Mouse (Mus musculus) hindbrain, postnatal 0 days (tissue): ENCODE measurements at regions not wholly inside any gene's neighbourhood (a gene's known extent, or its start where the extent isn't known, plus 50 kb on each side); places are given as distances from the start of the nearest gene placed in this dataset.
"Not testable (repeated sequence)": the region's sequence is repeated elsewhere in the genome, so short reads cannot be mapped to it uniquely, and the experiment has no call there.

ENCODE experiments used
- ATAC-seq: fragments of 200-750 bp; cut with Nextera tagmentation; 2 replicates; pipeline ENCODE4 v1.8.0; 2017; ENCODE audit warnings: mild to moderate bottlenecking, moderate TSS enrichment, moderate library complexity
- DNase-seq: peaks from one replicate; pipeline ENCODE4 v3.0.0-alpha.2; 2015; ENCODE audit warnings: low spot score
- H3K27ac ChIP-seq: fragments of 300-500 bp; sonication (generic); 2 replicates; pipeline ENCODE4 v1.5.1; 2014; ENCODE audit warnings: mild to moderate bottlenecking
- H3K27me3 ChIP-seq: fragments of 300-500 bp; sonication (generic); 2 replicates; pipeline ENCODE4 v1.6.1; 2014; ENCODE audit warnings: low read length, mixed read lengths; ENCODE audit not compliant: insufficient read depth
- H3K36me3 ChIP-seq: fragments of 300-500 bp; sonication (generic); 2 replicates; pipeline ENCODE4 v1.6.1; 2014; ENCODE audit warnings: low read length, mixed read lengths; ENCODE audit not compliant: insufficient read depth
- H3K4me1 ChIP-seq: fragments of 300-500 bp; sonication (generic); 2 replicates; pipeline ENCODE4 v1.6.1; 2014; ENCODE audit warnings: antibody characterized with exemption, low read length, mixed read lengths; ENCODE audit not compliant: insufficient read depth
- H3K4me2 ChIP-seq: fragments of 300-500 bp; sonication (generic); 2 replicates; pipeline ENCODE4 v1.6.1; 2014; ENCODE audit warnings: low read depth, mild to moderate bottlenecking, low read length, moderate library complexity, mixed read lengths
- H3K4me3 ChIP-seq: fragments of 300-500 bp; sonication (generic); 2 replicates; pipeline ENCODE4 v1.5.1; 2014; ENCODE audit warnings: low read length
- H3K9ac ChIP-seq: fragments of 300-500 bp; sonication (generic); replicated peaks from 2 replicates; pipeline ENCODE4 v1.6.1; 2014; ENCODE audit warnings: mild to moderate bottlenecking, low read length, moderate library complexity, mixed read lengths
- H3K9me3 ChIP-seq: fragments of 300-500 bp; sonication (generic); 2 replicates; pipeline ENCODE4 v1.6.1; 2016; ENCODE audit warnings: low read length, mixed read lengths
- CTCF ChIP-seq: IDR thresholded peaks from 2 replicates; pipeline ENCODE4 v1.5.1; 2016; ENCODE audit warnings: antibody characterized with exemption, control low read depth, low read depth
- WGBS: fragments of 180-500 bp; shearing (Covaris S2); extraction: QIAGEN DNeasy Blood & Tissue Kit; methylation state at CpG from one replicate; pipeline ENCODE4 v1.1.7; 2014; 5-methylcytosine and 5-hydroxymethylcytosine counted together

DNA sequence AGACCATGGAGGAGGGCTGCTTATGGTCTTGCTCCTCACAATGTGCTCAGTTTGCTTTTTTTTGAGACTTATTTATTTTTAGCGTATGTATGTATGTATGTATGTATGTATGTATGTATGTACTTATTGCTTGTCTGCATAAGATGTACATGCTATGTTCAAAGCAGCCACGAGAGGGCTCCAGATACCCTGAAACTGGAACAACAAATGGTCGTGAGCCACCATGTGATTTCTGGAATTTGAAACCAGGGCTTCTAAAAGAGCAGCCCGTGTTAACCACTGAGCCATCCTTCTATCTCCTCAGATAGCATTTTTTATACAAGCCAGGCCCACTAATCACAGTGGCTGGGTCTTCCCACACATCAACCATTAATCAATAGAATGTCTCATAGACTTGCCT lies 611.2 kb downstream of the 5730507C01Rik start:
- no peak for TF ChIP-seq CTCF
- H3K4me1 ChIP-seq = no peaks in the 10 kb centered on the region
- 68% methylated on average over 4 of the region's 4 CpGs for WGBS
- H3K27ac ChIP-seq = no peak overlapping the region
- H3K36me3 ChIP-seq = no peaks in the 10 kb centered on the region
- peaks cover 5% of the 10 kb centered on the region; the same call in 1 of the 2 replicates for H3K9me3 ChIP-seq
- H3K9ac ChIP-seq = no peak overlapping the region
- H3K4me3 ChIP-seq = no peak overlapping the region
- H3K4me2 ChIP-seq = no peak overlapping the region
- H3K27me3 ChIP-seq = no peaks in the 10 kb centered on the region
- DNase-seq (no peak), ATAC-seq (no peak)

DNA sequence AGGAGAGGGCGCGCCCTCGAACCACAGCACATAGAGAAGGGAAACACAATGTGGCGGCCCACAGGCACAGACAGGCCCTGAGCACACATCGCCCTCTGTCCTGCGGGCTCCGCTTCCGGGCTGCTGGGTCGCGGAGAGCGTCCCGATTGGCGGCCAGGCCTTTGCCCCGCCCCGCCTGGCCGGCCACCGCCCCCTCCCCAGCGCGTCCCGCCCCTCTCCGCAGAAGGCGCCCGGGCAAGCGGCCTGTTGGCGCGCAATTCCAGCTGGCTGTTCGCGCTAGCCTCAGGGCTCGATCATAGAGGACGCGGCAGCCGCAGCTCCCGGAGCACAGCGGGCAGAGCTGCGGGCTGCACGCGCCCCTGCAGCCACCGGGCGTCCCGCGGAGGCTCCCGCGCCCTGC lies 661.3 kb downstream of the 5730507C01Rik start:
- H3K27me3 ChIP-seq = no peaks in the 10 kb centered on the region
- no peak overlapping the region for H3K4me2 ChIP-seq
- ATAC-seq (no peak), DNase-seq (no peak)
- no peaks in the 10 kb centered on the region for H3K4me1 ChIP-seq
- no peak overlapping the region for H3K4me3 ChIP-seq
- no peak overlapping the region for H3K9ac ChIP-seq
- H3K9me3 ChIP-seq = 0 out of 2 replicates have a peak, but pooled peaks cover 6% of the 10 kb centered on the region
- 27% methylated on average over 30 of the region's 43 CpGs for WGBS
- no peaks in the 10 kb centered on the region for H3K36me3 ChIP-seq
- no peak for TF ChIP-seq CTCF
- H3K27ac ChIP-seq = no peak overlapping the region

DNA sequence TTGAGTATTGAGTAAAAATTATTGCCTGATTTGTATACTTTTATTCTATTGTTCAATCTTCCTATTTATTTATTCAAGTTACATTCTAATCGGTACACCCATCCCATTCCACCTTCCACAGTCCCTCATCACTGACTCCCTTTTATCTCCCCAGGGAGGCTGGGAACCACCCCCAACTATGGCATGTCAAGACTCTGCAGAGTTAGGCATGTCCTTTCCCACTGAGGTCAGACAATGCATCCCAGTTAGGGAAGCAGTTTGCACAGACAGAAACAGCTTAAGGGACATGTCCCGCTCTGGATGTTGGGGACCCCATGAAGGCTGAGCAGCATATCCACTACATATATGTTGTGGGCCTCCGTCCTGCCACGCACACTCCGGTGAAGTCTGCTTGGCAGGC lies 678.1 kb downstream of the 5730507C01Rik start:
- H3K27ac ChIP-seq = no peak overlapping the region
- H3K9ac ChIP-seq = no peak overlapping the region
- ATAC-seq (no peak), DNase-seq (no peak)
- H3K27me3 ChIP-seq = no peaks in the 10 kb centered on the region
- H3K4me2 ChIP-seq = no peak overlapping the region
- H3K36me3 ChIP-seq = no peaks in the 10 kb centered on the region
- TF ChIP-seq CTCF = no peak
- no peak overlapping the region for H3K4me3 ChIP-seq
- no peaks in the 10 kb centered on the region for H3K4me1 ChIP-seq
- H3K9me3 ChIP-seq = 0 out of 2 replicates have a peak, but pooled peaks cover 5% of the 10 kb centered on the region
- WGBS = 93% methylated on average over 5 of the region's 5 CpGs

DNA sequence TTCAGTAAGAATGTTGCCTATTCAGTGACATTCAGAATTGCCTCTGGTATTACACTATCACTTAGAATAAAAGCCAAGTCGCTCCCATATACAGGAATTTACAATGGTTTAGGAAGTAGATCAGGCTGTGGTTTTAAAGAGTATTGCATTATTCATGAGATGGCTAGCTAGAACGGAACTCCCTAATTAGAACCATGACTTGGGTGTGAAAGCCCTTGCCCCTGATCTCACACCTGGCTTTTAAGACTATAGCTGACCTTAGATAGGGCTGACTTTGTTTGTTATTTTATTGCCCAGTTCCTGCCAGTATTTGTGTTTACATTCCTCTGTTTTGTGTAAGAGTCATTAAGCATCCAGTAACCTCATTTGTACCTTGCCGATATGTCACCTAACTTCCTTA lies 678.7 kb downstream of the 5730507C01Rik start:
- not testable (repeated sequence) for H3K9me3 ChIP-seq, H3K4me1 ChIP-seq, H3K4me3 ChIP-seq, H3K27me3 ChIP-seq, H3K4me2 ChIP-seq, ATAC-seq, H3K9ac ChIP-seq, DNase-seq, H3K36me3 ChIP-seq, H3K27ac ChIP-seq
- WGBS = 83% methylated on average over 3 of the region's 3 CpGs

DNA sequence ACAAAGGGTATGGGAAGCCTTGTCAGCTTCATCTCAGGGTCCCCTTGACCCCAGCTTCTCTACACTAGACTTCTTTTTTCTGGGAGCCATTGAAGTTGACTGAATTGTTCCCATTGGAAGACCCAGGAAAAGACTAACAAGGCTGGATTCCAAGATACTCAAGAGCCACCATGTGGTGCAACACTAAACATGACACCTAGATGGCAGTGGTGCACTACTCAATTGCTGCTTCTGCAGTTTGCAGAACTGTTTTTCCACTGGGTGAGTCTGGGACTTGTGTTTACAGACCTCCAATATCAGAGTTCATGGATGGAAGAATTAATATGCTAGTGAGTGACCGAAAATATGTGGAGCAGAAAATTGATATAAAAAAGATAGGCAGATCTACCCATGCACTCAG lies 709.7 kb downstream of the 5730507C01Rik start:
- 100% methylated on average over 1 of the region's 1 CpGs for WGBS
- ATAC-seq, H3K9ac ChIP-seq, H3K4me3 ChIP-seq, H3K27ac ChIP-seq, H3K36me3 ChIP-seq, H3K4me1 ChIP-seq, DNase-seq, H3K27me3 ChIP-seq, H3K4me2 ChIP-seq, H3K9me3 ChIP-seq: not testable (repeated sequence)

DNA sequence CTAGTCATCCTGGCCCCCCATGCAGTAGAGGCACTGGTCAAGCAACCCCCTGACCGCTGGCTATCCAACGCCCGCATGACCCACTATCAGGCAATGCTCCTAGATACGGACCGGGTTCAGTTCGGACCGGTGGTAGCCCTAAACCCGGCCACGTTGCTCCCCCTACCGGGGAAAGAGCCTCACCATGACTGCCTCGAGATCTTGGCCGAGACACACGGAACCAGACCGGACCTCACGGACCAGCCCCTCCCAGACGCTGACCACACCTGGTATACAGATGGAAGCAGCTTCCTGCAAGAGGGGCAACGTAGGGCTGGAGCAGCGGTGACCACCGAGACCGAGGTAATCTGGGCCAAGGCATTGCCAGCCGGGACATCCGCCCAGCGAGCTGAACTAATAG lies 707.6 kb upstream of the Gm21863 start:
- not testable (repeated sequence) for DNase-seq, H3K9me3 ChIP-seq, H3K4me3 ChIP-seq, ATAC-seq, H3K27ac ChIP-seq, H3K4me2 ChIP-seq, H3K9ac ChIP-seq, H3K36me3 ChIP-seq, H3K27me3 ChIP-seq, H3K4me1 ChIP-seq
- 92% methylated on average over 20 of the region's 23 CpGs for WGBS

DNA sequence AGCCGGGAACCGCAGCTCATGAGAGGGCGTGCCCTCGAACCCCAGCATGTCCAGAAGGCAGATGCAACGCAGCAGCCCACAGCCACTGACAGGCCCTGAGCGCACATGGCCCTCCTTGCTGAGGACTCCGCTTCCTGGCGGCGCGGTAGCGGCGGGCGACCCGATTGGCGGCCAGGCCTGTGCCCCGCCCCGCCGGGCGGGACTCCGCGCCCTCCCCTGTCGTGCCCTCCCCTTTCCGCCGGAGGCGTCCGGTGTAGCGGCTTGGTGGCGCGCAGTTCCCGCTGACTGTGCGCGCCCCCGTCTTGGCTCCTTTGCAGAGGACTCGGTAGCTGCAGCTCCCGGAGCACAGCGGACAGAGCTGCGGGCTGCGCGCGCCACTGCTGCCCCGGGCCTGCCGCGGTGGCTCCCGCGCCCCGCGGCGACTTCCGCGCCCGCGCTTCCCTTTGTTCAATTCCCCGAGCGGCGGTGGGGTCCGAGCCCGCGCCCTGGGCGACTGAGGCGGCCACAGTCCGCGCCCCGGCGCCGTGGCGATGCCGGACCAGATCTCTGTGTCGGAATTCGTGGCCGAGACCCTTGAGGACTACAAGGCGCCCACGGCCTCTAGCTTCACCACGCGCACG lies 665.9 kb upstream of the Gm21863 start:
- H3K36me3 ChIP-seq, H3K4me1 ChIP-seq, H3K27ac ChIP-seq, H3K27me3 ChIP-seq, H3K9ac ChIP-seq, H3K9me3 ChIP-seq: not testable (repeated sequence)
- peak; percentile 53 for DNase-seq
- Histone ChIP-seq H3K4me2 (peak overlapping the region; percentile 3; the same call in 1 of the 2 replicates), H3K4me3 (peak overlapping the region; percentile 31)
- WGBS = 7% methylated on average over 56 of the region's 75 CpGs
- ATAC-seq = peak; percentile 56; the same call in 1 of the 2 replicates

DNA sequence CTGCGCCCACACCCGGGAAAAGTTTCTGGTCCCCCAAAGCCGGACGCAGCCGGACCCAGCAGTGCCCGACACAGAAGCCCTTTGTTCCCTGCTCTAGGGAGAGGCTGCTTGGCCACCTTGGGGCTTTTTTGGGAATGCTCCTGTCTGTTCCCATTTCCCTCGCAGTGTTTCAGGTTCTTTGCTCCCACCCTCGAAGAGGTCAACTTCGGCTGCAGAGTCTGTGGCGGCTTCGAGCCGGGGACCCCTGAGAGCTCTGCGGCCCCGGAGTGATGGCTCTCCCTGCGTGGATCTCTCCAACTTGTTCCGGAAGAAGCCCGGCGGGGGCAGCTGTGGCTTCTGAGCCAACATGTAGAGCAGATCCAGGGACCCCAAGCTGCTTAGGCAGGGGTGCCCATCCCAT lies 665.3 kb upstream of the Gm21863 start:
- H3K9ac ChIP-seq, DNase-seq, H3K27ac ChIP-seq, H3K4me2 ChIP-seq, H3K4me1 ChIP-seq, H3K9me3 ChIP-seq, H3K36me3 ChIP-seq, ATAC-seq, H3K27me3 ChIP-seq: not testable (repeated sequence)
- peak overlapping the region; percentile 31 for H3K4me3 ChIP-seq
- 56% methylated on average over 18 of the region's 18 CpGs for WGBS

DNA sequence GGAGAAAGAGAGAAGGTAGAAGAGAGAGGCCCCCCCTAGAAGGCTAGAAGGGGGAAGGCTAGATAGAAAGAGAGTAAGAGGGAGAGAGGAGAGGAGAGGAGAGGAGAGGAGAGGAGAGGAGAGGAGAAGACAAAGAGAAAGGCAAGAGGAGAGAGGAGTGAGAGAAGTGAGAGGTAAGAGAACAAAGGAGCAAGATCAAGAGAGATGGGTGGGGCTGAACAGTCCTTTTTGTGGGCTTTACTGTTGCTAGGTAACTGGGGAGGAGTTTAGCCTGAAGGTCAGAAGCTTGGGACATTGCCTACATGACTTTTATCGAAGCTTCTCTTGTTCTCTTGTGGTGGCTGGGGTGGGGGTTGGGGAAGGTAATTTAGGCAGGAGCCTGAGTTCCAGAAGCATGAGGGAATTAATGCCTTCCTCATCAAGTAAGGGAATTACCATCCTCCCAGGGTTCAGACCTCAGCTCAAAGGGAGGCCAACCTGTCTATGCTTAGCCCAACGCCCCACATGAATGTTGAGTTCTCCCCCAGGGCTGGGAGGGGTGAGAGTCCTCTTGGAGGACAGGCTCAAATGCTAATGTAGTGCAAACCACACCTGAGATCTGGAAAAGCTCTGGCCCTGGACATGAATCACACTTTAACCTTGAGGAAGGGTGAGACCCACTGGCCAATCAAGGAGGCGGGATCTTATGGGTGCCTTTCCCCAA lies 662.1 kb upstream of the Gm21863 start:
- not testable (repeated sequence) for H3K36me3 ChIP-seq, H3K4me3 ChIP-seq, H3K27me3 ChIP-seq, H3K4me2 ChIP-seq, H3K4me1 ChIP-seq, H3K27ac ChIP-seq, H3K9ac ChIP-seq, ATAC-seq, H3K9me3 ChIP-seq, DNase-seq
- 94% methylated on average over 3 of the region's 3 CpGs for WGBS
